Mouse (Mus musculus) right cerebral cortex, postnatal 10 days (tissue): ENCODE measurements at regions not wholly inside any gene's neighbourhood (a gene's known extent, or its start where the extent isn't known, plus 50 kb on each side); places are given as distances from the start of the nearest gene placed in this dataset.
A peak's percentile ranks its signal among the peaks of the same experiment; 100 is the strongest.
"Not testable (repeated sequence)": the region's sequence is repeated elsewhere in the genome, so short reads cannot be mapped to it uniquely, and the experiment has no call there.

Experiments used
- DNase-seq, 2 experiments: peaks; one replicate each; pipeline ENCODE4 v3.0.0; 2021; ENCODE audit warnings: low spot score in 2 of 2

- no peak for DNase-seq
These were observed 687.0 kb downstream of the Tpm3-rs7 start for GRCm38 (mm10) chr14:114001377-114001776.

DNA sequence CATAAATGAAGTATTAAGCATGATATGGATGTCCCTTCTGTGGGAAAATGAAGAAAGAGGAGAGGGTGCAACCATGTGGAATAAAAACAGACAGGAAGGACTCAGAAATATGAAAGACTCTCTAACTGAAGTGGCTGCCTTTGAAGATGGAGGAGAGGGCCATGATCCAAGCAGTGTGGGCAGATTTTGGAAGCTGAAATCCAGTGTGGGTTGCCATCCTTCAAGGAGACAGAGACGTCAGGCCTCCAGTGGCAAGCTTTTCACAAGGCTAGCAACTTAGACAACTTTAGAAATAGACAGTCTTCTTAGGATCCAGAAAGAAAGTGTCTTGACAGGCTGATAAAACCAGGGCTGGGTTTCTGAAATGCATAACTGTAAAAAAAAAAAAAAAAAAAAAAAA, 688.0 kb downstream of the Tpm3-rs7 start:
- peak; percentile 22 to 38 for DNase-seq

- DNase-seq, result no peak
These were observed 722.7 kb downstream of the Tpm3-rs7 start for GRCm38 (mm10) chr14:114037063-114037462.

GRCm38 (mm10) chr14:114038611-114039312, 724.4 kb downstream of the Tpm3-rs7 start:
- no peak for DNase-seq

GRCm38 (mm10) chr14:114053558-114054235, 739.3 kb downstream of the Tpm3-rs7 start:
- DNase-seq, result no peak

DNA sequence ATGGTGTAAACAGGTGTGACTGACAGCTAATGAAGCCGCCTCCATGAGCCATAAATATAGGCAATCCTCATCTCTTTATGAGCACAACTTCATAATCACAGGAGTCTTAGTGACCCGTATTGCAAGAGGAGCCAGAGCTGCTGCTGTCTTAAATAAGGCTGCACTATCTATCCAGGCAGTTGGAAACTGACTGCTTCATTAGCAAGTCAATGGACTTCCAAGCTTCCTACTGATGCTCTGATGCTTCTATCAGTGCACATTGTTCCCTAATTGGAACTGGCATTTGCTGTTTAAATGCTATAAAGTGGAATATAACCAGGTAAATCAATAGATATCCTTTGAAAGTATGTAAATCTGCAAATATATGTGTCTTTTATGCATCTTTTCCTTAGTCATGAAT, 746.9 kb downstream of the Tpm3-rs7 start:
- no peak for DNase-seq

DNA sequence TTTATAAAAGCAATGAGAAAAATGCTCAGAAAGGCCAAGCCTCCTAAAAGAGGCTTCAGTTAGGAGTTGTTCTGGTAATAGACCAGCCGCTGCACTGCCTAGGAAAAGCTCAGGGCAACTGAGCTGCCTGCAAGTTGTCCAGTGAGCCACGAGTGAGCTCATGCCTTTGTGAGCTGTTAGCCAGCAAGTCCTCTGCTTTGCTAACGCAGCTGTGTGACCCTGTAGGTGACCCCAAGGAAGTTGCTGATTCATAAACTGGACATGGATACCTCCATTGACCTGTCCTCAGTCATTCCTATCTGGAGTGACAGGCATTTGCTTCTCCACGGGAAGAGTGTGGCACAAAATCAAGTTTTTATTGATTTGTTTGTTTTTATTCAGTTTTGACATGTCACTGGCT, 748.2 kb downstream of the Tpm3-rs7 start:
- DNase-seq, result no peak

- no peak for DNase-seq
These were observed 758.8 kb downstream of the Tpm3-rs7 start for GRCm38 (mm10) chr14:114073236-114073635.

DNA sequence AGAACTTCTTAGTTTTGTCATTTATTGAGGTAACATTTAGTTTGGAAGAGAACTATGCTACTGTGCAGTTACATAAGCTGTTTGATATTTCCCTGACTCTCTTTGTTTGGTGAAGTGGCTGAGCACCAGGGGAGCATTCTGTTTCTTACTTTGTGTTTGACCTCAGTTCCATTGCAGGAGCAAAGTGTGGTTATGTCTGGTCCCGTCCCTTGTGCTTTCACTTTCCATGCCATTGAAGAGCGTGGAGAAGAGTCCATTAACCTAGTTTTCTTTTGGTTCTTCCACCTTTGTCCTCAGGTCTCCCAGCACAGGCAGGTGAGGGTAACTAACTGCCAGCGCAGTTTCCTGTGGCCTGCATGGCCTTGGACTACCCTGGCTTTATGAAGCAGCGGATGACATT, 759.6 kb downstream of the Tpm3-rs7 start:
- DNase-seq, result no peak

GRCm38 (mm10) chr14:114106786-114107185, 792.4 kb downstream of the Tpm3-rs7 start:
- peak in 1 of 2 experiments; percentile 19 for DNase-seq

- DNase-seq, result no peak
These were observed 814.1 kb downstream of the Tpm3-rs7 start for GRCm38 (mm10) chr14:114128491-114128890.

DNA sequence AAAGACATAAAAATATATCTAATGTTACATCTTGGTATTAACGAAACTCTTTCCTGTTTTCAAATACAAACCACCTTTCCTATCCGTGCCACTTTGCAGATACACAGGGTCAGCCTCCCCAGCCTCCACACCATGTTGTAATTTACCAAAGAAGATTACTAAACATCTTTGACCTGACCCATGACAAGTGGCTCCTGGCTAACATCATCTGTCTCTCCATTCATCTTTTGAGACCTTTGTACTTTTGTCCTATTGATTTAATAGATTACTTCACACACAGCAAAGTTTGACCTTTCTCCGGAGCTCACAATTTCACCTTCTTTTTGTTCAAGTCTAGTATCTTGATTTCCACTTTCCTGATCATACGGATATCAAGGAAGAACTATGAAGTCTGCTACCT, 851.6 kb downstream of the Tpm3-rs7 start:
- no peak for DNase-seq

DNA sequence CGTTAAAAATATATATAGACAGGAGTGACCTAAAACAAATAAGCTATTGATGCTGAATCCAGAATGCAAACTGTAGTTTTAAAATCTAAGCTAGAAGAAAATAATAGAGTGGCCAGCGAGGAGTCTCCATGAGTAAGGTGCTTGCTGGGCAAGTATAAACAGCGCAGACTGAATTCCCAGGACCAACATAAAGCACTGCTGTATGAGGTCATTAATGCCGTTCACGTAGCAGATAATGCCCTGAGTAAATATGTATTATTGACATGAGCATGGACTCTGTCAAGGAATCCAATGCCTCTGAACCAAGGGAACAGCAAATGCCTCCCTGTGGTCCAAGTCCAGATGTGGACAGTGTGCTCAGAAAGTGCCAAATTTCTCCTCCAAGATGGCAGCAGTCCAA, 876.4 kb upstream of the Gpc5 start:
- no peak for DNase-seq

- no peak for DNase-seq
These were observed 871.1 kb upstream of the Gpc5 start for GRCm38 (mm10) chr14:114220868-114221267.

- DNase-seq, result no peak
These were observed 861.3 kb upstream of the Gpc5 start for GRCm38 (mm10) chr14:114230711-114231110.

GRCm38 (mm10) chr14:114255037-114255436, 837.0 kb upstream of the Gpc5 start:
- DNase-seq, result no peak

- DNase-seq, result no peak
These were observed 830.4 kb upstream of the Gpc5 start for GRCm38 (mm10) chr14:114261657-114262056.

DNA sequence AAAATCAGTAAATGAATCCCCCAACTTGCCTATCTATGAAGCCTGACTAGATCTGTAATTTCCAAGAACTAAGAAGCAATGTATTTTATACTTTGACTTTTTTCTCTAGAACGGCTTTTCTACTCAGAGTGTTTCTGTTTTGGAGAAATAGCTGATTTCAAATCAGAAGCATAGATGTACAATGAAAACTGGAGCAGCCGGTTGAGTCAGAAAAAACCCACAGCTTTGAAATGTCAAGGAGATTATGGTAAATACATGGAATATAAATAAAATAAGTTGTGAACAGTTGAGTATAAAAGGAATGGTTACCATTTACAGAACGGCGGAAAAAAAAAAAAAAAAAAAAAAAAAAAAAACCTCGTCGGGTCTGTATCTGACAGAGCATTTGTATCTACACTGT, 791.4 kb upstream of the Gpc5 start:
- peak in 1 of 2 experiments; percentile 21 for DNase-seq

DNA sequence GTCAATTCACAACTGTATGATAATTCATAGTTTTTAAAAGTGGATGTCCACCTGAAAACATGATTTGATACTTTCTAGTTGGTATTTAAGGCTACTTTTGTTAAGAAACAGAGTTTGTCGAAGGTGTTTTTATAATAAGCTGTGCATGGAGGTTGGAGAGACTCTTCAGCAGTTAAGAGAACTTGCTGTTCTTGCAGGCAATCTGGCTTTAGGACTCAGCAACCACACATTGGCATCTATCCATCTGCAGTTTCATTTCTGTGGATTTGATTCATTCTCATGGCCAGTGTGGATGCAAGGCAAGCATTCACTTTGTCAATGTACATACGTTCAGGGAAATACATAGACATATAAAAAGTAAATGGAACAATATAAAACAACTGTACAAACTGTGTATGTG, 784.5 kb upstream of the Gpc5 start:
- no peak for DNase-seq

GRCm38 (mm10) chr14:114332662-114333061, 759.4 kb upstream of the Gpc5 start:
- no peak for DNase-seq

- DNase-seq, result no peak
These were observed 742.7 kb upstream of the Gpc5 start for GRCm38 (mm10) chr14:114349345-114349744.

DNA sequence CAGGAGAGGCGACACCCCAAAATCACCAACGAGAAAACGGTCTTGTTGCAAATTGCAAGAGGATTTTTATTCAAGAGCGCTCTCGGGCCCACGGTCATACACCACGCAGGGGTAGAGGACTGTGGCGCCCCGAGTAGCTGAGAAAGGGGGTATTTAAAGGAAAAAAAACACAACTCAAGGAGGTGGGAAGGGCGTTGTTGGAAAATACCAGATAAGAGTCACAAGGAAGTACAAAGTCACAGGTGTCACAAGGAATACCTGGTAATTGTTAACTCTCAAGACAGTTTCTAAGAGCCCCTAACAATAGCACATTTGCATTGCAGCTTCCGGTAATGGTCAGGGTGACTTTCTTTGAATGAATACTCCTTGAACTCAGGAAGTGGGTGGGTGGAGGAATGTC, 742.2 kb upstream of the Gpc5 start:
- not testable (repeated sequence) for DNase-seq

GRCm38 (mm10) chr14:114352307-114352706, 739.7 kb upstream of the Gpc5 start:
- no peak for DNase-seq
